Mouse (Mus musculus): ENCODE results near the gene 2300002M23Rik. TPM values are rescaled to one million over a fixed set of nuclear protein-coding genes. Genes with fewer than 3 reads are reported as not detected.

The 2300002M23Rik gene
- not detected for polyA plus RNA-seq (2017; shearing (Covaris generic))

GRCm38 (mm10) chr17:35567150-35567549 lies at the start of gene 2300002M23Rik:
2300002M23Rik (plus strand) TSS chr17:35567450.

GRCm38 (mm10) chr17:35532901-35533300 lies 34.3 kb upstream of the 2300002M23Rik start, which contains the start of gene Psors1c2:
Psors1c2 (plus strand) TSS chr17:35533201.

DNA sequence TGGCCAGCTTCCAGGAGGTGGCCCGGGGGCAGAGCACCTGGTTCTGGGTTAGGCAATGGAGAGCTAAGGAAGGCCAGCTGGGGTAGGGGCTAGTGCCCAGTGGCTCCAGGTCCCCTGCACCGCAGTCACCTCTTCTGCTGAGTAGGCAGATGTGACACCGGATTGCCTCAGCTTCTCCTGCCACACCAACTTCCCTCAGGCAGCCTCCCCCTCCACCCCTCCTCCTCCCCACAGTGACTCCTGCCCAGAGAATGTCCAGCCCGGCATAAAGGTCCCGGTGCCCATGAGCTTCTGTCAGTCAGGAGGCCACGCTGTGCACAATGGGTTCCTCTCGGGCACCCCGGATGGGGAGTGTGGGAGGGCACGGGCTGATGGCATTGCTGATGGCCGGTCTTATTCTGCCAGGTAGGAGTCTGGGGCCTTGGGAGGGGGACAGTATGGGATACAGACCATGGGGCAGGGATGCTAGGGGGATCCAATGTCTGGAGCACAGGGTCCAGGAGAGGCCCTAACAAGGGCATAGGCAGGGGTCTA lies 15.3 kb upstream of the 2300002M23Rik start, which contains the start of gene Cdsn:
Gene Cdsn, plus strand, starts transcription at position 248 of the 534 bp plus-strand sequence.

GRCm38 (mm10) chr17:35601249-35601648 lies 34.0 kb downstream of the 2300002M23Rik start, which contains the start of gene Sfta2:
Sfta2 (plus strand) TSS chr17:35601549.

Other genes starting within 250 kb of the 2300002M23Rik start
- gene H2-Q1, start 247.0 kb upstream of the 2300002M23Rik start, polyA plus RNA-seq (2017; shearing (Covaris generic)), result 0.20 TPM
- gene H2-Q2, start 225.2 kb upstream of the 2300002M23Rik start, polyA plus RNA-seq (2017; shearing (Covaris generic)), result 21.3 TPM
- gene H2-Q4, start 187.8 kb upstream of the 2300002M23Rik start, polyA plus RNA-seq (2017; shearing (Covaris generic)), result 49.6 TPM
- gene H2-Q6, start 142.6 kb upstream of the 2300002M23Rik start, polyA plus RNA-seq (2017; shearing (Covaris generic)), result 973 TPM
- gene H2-Q7, start 128.3 kb upstream of the 2300002M23Rik start, polyA plus RNA-seq (2017; shearing (Covaris generic)), result 2,993 TPM
- 30.2 TPM for gene H2-Q10, start 97.4 kb upstream of the 2300002M23Rik start, polyA plus RNA-seq (2017; shearing (Covaris generic))
- not detected for gene Pou5f1, start 61.4 kb upstream of the 2300002M23Rik start, polyA plus RNA-seq (2017; shearing (Covaris generic))
- 21.5 TPM for gene Tcf19, start 50.6 kb upstream of the 2300002M23Rik start, polyA plus RNA-seq (2017; shearing (Covaris generic))
- gene Cchcr1, start 50.4 kb upstream of the 2300002M23Rik start, polyA plus RNA-seq (2017; shearing (Covaris generic)), result 17.8 TPM
- gene Psors1c2, start 34.2 kb upstream of the 2300002M23Rik start, polyA plus RNA-seq (2017; shearing (Covaris generic)), result not detected
- not detected for gene Cdsn, start 15.3 kb upstream of the 2300002M23Rik start, polyA plus RNA-seq (2017; shearing (Covaris generic))
- gene Sfta2, start 34.1 kb downstream of the 2300002M23Rik start, polyA plus RNA-seq (2017; shearing (Covaris generic)), result not detected
- not detected for gene Gm9573, start 59.2 kb downstream of the 2300002M23Rik start, polyA plus RNA-seq (2017; shearing (Covaris generic))
- gene Mucl3, start 76.2 kb downstream of the 2300002M23Rik start, polyA plus RNA-seq (2017; shearing (Covaris generic)), result 0.21 TPM
- 35.4 TPM for gene Vars2, start 100.1 kb downstream of the 2300002M23Rik start, polyA plus RNA-seq (2017; shearing (Covaris generic))
- gene Gtf2h4, start 106.3 kb downstream of the 2300002M23Rik start, polyA plus RNA-seq (2017; shearing (Covaris generic)), result 29.3 TPM
- 4.8 TPM for gene Ddr1, start 137.2 kb downstream of the 2300002M23Rik start, polyA plus RNA-seq (2017; shearing (Covaris generic))